Mouse (Mus musculus): ENCODE measurements around the gene Sap30bp.
A peak's percentile ranks its signal among the peaks of the same experiment; 100 is the strongest.

Sap30bp gene

DNA sequence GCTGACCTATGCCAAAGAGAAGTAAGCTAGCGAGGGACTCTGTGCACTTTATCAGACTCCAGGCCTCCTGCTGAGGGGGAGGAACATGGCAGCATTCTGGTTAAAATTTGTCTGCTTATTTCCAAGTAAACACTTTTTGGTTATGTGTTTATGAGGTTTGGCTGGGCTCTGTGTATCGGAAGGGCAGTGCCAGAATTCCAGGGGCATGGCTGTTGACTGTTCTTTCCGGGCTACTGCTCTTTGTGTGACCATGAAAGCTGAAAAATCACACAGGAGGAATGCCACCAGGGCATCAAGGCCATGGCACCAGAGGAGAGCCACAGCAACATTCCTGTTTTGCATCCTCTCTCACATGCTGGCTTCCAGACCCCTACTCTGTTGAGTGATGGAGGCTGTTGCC lies 27.0 kb upstream of the Sap30bp start:
- DNase-seq, result peak; percentile 64 to 65

- peak; percentile 55 to 57 for DNase-seq
Observed at GRCm38 (mm10) chr11:115906521-115906920, 26.6 kb upstream of the Sap30bp start.

DNA sequence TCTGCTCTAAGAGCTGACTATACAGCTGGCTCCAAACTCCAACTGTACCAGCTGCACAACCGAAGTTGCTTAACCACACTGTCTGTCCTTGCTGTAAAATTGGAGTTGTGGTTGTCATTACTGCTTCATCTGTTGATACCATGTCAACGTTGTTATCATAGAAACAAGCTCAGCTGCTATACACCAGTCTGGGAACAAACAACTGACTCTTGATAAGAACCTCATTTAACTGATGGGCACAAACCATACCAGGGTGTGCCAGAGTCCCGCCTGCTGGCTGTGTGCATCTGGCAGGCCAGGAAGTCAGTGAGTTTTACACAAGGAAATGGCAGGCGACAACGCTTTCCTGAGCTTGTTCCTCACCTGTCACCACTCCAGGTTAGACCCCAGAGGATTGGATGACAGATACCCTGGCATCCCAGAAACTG lies 21.9 kb upstream of the Sap30bp start:
- DNase-seq, result no peak

- DNase-seq, result peak; percentile 77 to 85
Observed at GRCm38 (mm10) chr11:115911632-115912376, 21.3 kb upstream of the Sap30bp start, which contains the start of gene Smim6. Gene Smim6, plus strand, starts transcription at chr11:115912017.

DNA sequence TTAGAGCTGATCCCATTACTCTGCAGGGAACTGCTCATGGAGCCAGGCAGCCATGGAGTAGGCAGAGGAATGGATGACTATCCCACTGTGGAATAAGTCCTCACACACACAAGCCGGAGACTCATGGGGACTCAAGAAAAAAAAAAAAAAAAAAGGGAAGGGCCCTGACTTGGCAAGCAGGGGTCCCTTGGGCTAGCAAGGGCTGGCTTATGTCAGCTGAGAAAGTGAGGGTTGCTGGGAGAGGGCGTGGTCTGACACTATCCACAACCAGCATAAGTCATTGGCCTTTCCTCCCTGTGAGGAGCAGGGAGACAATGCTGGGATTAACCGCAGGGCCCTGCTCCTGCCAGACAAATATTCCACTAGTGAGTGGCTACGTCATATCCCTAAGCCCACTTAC lies 16.5 kb upstream of the Sap30bp start:
- DNase-seq, result no peak

GRCm38 (mm10) chr11:115918637-115919036 lies 14.4 kb upstream of the Sap30bp start:
- DNase-seq, result no peak

DNA sequence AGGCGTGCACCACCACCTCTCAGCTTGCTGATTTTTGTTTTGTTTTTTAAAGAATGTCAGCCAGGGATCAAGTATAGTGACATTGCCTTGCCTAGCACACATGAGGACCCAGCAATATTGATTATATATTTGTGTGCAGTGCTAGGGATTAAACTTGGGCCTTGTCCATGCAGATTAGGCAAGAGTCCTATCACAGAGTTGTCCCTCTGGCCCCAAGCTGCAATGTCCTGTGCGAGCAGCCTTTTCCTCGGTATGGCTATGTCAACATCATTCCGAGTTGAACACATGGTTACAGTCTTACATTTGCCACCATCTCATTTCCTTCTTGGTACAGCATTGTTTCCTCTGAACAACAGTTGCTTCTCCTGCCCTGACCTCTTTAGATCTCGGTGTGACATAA lies 14.0 kb upstream of the Sap30bp start:
- DNase-seq, result no peak

DNA sequence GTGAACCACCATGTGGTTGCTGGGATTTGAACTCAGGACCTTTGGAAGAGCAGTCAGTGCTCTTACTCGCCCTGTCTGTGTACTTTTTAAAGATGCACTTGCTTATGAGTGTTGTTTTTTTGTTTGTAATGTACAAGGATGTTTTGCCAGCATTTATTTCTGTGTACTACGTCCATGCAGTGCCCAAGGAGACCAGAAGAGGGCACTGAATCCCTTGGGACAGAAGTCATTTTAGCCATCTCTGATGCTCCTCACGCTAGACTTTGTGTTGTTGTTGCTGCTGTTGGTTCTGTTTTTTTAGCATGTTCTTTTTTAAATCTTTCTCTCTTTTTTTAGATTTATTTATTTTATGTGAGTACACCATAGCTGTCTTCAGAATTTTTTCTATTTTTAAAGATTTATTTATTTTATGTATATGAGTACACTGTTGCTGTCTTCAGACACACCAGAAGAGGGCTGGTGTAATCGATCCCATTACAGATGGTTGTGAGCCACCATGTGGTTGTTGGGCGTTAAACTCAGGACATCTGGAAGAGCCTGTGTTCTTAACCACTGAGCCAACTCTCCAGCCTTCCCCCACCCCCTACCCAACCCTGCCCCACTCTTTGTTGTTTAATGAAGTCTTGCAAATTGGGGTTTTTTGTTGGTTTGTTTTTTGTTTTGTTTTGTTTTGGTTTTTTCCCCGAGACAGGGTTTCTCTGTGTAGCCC lies 12.8 kb upstream of the Sap30bp start:
- DNase-seq, result peak; percentile 67 to 87

- no peak for DNase-seq
Observed at GRCm38 (mm10) chr11:115921986-115922385, 11.1 kb upstream of the Sap30bp start.

- DNase-seq, result no peak
Observed at GRCm38 (mm10) chr11:115929031-115929430, 4.1 kb upstream of the Sap30bp start.

- DNase-seq, result no peak
Observed at GRCm38 (mm10) chr11:115929818-115930217, 3.3 kb upstream of the Sap30bp start.

DNA sequence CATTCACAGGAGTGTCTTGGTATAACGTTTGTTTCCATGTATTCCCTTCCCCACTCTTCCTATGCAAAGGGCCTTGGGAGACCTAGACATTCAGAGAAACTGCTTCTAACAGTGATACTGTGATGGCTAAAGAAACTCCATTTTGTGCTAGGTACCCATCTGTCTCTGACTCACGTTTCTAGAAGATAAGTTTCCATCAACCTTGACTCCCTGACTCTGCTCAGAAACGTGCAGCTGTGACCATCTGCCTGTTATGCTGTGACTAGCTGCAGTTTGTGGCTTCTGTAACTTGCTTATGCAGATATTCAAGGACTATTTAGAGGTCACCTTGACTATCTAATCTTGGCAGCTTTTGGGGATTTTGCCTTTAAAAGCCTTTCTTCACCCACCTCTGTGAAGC lies 1.8 kb upstream of the Sap30bp start:
- no peak for DNase-seq

DNA sequence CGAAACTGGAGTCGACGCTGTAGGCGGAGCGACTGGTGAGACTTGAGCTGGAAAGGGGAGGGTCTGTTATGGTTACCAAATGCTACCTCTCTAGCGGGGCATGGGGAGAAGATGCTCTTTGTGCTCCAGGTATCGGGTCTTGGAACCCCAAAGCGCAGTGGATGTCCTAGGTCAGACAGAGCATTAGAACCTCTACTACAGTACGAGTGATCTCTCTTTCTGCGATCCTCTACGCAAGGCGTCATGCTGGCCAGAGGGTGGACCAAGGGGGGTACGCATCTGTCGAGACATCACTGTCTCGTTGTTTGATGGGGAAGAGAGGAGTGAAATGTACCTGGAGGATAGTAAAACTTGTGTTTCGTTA lies 647 bp downstream of the Sap30bp start:
- no peak for DNase-seq

- peak; percentile 72 to 84 for DNase-seq
Observed at GRCm38 (mm10) chr11:115939690-115940329, 6.7 kb downstream of the Sap30bp start.

- no peak for DNase-seq
Observed at GRCm38 (mm10) chr11:115941980-115942379, 8.9 kb downstream of the Sap30bp start.

DNA sequence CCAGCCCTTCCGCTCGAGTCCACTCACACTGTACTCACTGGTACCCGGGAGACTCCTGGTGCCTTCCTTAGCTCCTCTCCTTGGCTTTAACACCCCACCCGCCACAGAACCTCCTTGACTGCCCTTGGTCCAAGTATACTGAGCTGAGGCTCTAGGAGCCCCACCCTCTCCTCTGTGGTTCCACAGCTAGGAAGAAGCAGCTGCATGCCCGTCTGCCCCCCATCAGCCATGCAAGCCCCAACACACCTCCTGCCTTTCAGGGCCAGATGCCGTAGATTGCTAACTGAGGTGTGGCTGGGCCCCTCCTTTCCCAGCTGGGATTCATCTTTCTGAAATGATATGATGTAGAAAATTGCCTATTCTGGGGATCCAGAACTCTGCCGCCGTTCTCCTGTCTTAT lies 12.2 kb downstream of the Sap30bp start:
- DNase-seq, result no peak

DNA sequence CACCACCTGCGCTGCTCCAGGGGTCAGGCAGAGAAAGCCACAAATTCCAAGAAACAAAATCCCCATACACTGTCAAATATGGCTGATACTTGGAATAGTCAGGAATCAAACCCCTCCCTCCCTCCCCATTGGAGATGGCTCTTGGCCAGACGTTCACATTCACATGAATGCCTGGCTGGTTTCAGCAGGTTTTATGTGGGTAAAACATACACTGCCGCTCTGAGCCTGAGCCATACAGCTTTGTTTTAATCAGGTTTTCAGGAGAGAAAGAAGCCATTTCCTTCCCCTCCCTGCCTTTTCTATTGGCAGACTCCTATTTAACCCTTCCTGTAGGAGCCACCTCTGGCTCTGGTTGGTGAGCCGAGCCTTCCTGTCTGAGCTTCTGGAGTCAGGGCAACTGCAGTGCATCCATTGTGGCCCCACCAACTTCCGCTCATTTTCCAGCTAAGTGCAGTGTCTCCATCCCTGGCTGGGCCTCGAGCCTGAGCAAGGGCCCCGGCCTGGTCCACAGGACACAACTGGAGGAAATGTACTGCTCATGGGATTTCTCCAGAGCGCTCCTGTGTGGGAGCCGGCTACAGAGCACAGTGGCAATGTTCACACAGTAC lies 13.2 kb downstream of the Sap30bp start:
- peak; percentile 39 to 46 for DNase-seq

DNA sequence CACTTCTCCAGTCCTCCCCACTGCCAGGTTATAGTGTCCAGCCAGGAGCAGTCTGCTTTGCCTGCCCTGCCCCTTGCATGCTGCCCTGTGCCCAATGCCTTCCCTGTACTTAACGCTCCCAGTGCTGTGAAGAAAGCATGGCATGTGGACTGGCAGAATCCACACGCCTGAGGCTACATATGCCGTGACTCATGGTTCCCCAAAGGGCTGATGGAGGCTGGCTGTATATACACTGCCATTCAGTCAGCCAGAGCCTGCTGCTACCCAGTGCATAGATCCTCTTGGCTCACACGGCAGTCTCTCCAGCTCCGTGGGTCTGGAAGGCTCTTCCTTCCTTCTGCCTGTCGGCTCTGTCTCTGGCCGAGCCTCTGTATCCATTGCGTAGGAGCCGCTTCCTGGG lies 15.2 kb downstream of the Sap30bp start:
- DNase-seq, result no peak

DNA sequence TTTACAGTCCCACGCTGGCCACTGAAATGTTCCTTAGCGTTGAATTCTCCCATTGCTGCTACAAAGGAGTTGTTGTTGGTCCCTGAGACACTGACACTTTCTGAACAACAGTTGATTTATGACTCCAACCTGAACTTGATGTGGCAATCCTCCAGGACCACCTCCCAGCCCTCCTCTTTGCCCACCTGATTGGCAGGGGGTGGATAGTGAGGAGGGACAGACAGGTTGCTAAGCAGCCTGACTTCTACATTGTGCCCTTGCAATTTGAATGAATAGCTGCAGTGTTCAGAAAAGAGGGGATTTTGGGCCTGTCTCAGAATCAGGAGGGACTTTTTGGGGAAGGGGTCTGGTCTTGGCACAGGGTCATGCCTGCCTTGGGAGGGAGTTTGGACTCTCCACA lies 17.6 kb downstream of the Sap30bp start:
- DNase-seq, result no peak

DNA sequence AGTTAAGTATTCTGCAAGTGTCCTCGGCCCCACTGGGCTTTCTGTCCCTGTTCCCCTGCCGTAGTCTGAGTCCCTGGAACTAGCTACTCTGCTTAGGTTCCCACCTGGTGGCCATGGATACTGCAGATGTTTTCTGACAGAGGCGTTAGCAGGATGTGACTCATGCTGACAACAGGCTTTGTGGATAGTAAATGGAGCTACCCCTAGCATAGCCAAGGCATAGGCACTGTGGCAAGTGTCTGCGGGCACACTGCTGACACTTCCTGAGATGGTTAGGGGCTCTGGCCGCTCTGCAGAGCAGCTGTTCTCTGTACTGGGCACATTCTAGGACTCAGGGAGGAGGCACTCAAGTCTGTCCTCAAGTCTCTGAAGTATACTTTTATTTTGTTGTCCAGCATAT lies 21.6 kb downstream of the Sap30bp start:
- no peak for DNase-seq

DNA sequence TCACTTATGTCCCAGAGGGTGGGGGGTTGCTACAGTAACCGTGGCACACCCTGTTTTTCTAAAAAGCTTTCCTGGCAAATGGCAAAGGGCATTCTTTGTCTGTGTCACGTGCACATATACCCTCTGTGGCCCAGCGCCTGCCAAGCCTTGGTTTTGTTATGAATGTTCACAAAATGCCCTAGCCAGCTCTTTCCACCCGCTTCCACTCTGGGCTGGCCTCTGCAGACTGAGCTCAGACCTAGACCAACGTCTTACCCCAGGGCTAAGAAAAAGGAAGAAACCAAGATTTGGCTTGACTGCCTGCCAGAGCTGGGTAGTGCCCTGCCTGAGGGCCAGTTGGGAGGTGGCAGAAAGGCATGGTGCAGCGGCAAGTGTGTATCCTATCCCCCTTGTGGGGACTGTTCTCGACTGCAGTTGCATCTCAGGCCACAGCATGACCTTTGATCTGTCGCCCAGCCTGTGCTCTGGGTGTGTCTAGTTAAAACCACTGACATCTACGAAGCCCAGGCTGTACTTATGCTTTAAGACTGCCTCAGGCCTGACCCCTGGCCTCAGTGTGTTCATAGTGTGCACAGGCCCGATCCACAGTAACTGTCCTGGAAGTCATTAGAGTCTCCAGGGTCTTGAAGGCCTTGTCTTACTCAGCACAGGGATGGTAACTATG lies 22.2 kb downstream of the Sap30bp start:
- peak; percentile 57 to 68 for DNase-seq

- DNase-seq, result no peak
Observed at GRCm38 (mm10) chr11:115956453-115956852, 23.4 kb downstream of the Sap30bp start.

DNA sequence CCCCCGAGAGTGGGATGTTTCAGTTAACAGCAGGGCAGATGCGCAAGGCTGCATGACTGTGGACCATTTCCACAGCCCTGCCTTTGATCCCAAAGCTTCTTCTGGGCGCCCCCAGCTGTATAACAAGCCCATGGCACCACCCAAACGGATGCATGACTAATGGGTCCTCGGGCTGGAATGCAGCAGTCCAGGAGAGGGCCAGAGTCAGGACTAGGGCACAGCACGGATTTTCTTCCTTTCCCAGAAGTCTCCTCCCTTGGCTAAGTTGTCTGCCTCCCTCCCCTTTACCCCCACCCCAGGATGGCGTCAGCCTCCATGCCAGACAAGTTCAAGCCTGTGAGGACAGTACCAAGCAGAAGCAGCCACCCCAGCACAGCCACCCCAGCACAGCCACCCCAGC lies 24.9 kb downstream of the Sap30bp start:
- DNase-seq, result no peak
